Mouse (Mus musculus) lung, postnatal 14 days (tissue): ENCODE data around the gene Cpne4.

Source experiments
- DNase-seq: peaks from one replicate; pipeline ENCODE4 v3.0.0; 2021

Cpne4 gene

DNA sequence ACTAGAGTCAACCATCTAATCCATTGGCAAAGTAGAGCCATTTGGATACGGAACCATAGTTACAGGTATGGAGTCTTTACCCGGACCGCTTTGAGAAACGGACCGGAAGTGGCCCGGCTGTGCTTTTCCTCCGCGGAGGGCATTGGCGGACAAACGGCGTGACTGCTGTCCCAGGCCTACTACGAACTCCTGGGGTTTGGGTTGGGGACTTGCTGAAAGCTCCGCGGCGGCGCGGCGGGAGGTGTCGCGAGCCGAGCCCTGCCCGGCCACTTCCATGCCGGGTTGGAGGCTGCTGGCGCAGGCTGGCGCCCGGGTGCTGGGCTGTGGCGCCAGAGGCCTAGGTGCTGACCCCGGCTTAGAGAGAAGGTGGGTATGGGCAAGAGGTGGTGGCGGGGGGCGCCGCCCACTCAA, 506.1 kb downstream of the Cpne4 start, which contains the start of gene Mrpl3:
Mrpl3 (plus strand) TSS at position 93 of the 411 bp plus-strand sequence.
- peak; percentile 89 for DNase-seq

DNA sequence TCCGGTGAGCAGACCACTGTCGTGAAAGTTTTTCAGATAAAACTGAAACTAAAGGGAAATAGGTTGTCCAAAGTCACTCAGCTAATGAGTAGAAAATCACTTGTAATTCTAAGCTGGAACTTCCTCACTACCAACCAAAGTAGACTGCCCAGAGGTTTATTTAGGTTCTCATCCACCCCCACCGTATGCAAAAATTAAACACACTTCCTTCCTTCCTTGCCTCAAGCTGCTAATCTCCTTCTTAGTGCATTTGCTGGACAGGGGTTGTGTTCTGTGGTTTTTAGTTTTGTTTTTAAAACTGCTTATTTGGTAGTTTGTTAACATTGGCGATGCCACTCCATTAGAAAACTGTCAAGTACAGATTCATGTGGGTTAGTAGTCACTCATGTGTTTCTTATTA, 506.7 kb downstream of the Cpne4 start:
- DNase-seq, result no peak

DNA sequence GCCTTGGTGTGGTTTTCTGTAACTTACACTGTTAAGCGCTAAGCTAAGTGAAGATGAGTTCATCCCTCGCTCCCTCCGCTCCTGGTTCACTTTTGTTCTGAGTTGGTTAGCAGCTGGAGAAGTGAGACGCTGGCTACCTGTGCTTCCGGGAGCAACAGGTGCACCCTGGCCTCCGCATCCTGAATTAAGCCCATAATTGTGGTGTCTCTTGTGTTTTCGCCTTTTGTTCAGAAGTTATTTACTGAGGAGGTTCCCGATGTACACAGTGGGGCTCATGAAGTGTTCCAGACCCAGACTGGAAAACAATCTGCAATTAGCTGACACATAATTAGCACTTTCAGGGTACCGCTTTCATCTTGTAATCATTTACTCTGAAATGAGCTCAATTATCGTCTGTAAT, 522.0 kb downstream of the Cpne4 start:
- DNase-seq, result no peak

DNA sequence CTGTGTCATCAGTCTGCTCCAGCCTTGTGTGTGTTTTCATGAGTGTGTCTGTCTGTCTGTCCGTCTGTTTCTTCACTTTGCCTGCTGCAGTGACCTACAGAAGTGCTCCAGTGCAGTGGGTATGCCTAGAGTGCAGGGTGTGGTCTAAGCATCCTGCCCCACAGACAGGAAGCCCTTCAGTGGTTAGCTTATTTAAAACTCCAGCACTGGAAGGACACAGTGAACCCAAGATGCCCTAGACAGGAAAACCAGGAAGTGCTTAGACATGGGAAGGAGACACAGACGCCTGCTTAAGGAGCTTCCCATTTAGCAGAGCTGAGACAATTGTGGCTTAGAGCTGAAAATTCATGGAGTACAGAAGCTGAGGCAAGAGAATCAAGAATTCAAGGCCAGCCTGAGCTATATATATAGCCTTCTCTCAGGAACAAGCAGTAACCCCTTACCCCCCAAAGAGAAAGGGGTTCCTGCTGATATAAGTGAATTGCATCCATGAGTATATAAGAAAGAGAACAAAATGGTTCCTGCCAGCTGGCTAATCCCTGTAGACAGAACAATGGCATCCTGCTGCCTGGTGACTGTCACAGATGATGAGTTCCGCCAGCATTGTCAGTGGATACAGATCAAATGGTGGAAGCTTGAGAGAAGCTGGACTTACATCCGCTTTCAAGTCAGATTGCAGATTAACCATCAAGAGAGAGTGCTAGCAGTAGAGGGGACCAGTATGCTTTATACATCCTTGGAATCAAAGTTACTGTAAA, 526.1 kb downstream of the Cpne4 start:
- peak; percentile 15 for DNase-seq

DNA sequence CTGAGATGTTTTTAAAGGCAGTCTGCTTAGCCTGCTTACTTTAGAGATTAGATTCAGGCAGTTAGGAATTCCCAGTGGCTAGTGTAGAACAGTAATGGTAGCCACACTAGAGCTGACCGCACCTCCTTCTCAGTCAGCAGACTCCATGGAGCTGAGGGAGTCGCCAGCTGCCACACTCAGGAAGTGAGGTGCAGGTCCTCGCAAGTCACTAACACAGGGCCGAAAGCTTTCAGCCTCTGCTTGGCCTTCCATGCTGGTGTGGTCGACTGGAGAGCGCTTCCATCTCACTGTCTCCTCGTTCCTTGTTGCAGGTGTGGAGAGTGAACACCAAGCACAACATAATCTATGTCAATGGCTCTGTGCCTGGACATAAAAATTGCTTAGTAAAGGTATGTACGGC, 527.8 kb downstream of the Cpne4 start:
- no peak for DNase-seq

DNA sequence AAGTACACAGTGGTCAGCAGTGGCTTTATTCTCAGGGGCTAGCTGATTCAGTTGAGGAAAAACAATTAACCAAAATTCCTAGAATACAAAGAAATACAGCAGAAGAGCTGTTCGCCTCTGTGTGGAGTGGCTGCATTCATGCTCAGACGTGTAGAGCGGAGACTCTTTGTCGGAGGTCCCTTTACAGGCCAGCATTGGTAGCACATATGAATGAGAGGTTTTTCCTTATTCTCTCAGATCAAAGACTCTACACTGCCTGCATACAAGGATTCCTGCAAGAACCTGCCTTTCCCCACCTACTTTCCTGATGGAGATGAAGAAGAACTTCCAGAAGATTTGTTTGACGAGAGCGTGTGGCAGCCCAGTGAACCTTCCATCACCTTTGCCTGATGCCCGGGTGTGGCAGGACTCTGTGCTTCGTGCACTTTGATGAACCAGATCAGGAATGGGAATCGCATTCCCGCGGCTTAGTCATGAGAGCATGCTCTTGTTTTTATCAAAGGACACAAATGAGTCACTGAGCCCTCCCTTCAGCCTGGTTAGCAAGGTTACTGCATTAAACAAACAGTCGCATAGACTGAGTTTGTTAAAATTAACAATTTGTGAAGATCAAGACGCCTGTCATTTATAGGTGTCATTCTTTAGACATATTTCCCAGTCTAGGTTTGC, 529.8 kb downstream of the Cpne4 start:
- no peak for DNase-seq

DNA sequence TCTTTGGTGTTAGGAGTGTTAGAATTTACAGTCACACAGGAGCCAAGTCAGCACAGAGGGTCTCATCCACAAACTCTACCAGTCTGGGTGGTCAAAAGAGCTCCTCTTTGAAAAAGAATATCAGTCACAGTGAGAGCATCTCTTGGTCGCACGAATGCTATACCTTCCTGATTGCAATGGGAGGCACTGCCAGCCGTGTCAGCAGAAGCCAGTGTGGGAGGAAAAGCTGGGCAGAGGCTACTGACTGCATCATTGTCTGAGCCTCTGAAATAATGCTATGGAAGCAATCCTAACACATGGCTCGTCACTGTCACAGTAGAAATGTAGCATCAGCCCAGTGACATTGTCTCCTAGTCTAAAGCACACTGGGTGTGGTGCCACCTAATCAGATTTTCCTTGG, 531.4 kb downstream of the Cpne4 start:
- no peak for DNase-seq

DNA sequence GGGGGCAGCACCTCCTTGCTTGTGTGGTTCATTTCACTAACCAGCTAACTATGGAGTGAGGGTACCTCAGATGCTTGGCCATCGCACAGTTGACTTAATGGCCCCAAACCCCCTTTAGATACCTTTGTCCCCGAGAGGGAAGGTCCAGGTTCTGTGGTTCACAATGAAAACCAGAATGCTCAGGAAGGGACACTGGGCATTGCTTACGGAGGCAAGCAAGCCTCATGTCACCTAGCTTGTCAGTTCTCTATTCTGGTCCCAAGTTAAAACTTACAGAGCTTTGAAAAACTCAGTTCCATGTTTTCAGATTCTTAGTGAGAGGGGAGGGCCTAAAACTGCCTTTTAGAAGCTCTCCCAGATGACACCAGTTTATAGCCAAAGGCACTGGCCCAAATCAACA, 533.2 kb downstream of the Cpne4 start:
- no peak for DNase-seq
